Mouse (Mus musculus) lung, embryonic 14.5 days (tissue): Measurements from ENCODE around the gene Gm7995. TPM values are rescaled to one million over a fixed set of nuclear protein-coding genes. Genes with fewer than 3 reads are reported as not detected.
"Not testable (repeated sequence)": the region's sequence is repeated elsewhere in the genome, so short reads cannot be mapped to it uniquely, and the experiment has no call there.

Source experiments
- ATAC-seq: fragments of 200-750 bp; cut with Nextera tagmentation; 2 replicates; pipeline ENCODE4 v1.8.0; 2017; ENCODE audit warnings: mild to moderate bottlenecking, moderate TSS enrichment, moderate library complexity; ENCODE audit not compliant: insufficient read depth
- DNase-seq: peaks from one replicate; pipeline ENCODE4 v3.0.0-alpha.2; 2015
- H3K27ac ChIP-seq: fragments of 300-500 bp; sonication (generic); 2 replicates; pipeline ENCODE4 v1.5.1; 2014; ENCODE audit warnings: low read depth, mild to moderate bottlenecking, moderate library complexity
- H3K27me3 ChIP-seq: fragments of 300-500 bp; sonication (generic); 2 replicates; pipeline ENCODE4 v1.6.1; 2014; ENCODE audit warnings: low read length, control low read depth; ENCODE audit not compliant: insufficient read depth
- H3K36me3 ChIP-seq: fragments of 300-500 bp; sonication (generic); 2 replicates; pipeline ENCODE4 v1.6.1; 2014; ENCODE audit warnings: control low read depth; ENCODE audit not compliant: insufficient read depth
- H3K4me1 ChIP-seq: fragments of 300-500 bp; sonication (generic); 2 replicates; pipeline ENCODE4 v1.6.1; 2014; ENCODE audit warnings: antibody characterized with exemption, control low read depth; ENCODE audit not compliant: insufficient read depth
- H3K4me2 ChIP-seq: fragments of 300-500 bp; sonication (generic); 2 replicates; pipeline ENCODE4 v1.6.1; 2014; ENCODE audit warnings: mild to moderate bottlenecking
- H3K4me3 ChIP-seq: fragments of 300-500 bp; sonication (generic); 2 replicates; pipeline ENCODE4 v1.5.1; 2014; ENCODE audit warnings: low read depth, low read length
- H3K9ac ChIP-seq: fragments of 300-500 bp; sonication (generic); 2 replicates; pipeline ENCODE4 v1.6.1; 2014
- H3K9me3 ChIP-seq: fragments of 300-500 bp; sonication (generic); 2 replicates; pipeline ENCODE4 v1.6.1; 2016; ENCODE audit warnings: low read depth, low read length, control low read depth
- WGBS: fragments of 180-500 bp; shearing (Covaris S2); extraction: QIAGEN DNeasy Blood & Tissue Kit; methylation state at CpG from one replicate; pipeline ENCODE4 v1.1.7; 2014; 5-methylcytosine and 5-hydroxymethylcytosine counted together
- microRNA-seq: library from miRNA; unstranded; fragments of <30 nt; microRNA quantifications from one replicate; pipeline ENCODE4, GENCODE M21; 2016; ENCODE audit warnings: borderline number of aligned reads
- polyA plus RNA-seq: library from polyadenylated mRNA; unstranded; fragments of >200 nt; fragmentation: Nextera tagmentation; extraction: Ambion mirVana; gene quantifications from 2 replicates; pipeline ENCODE4 v1.2.1, GENCODE M21; 2014

Gm7995 gene
- polyA plus RNA-seq: not detected in 2 replicates

DNA sequence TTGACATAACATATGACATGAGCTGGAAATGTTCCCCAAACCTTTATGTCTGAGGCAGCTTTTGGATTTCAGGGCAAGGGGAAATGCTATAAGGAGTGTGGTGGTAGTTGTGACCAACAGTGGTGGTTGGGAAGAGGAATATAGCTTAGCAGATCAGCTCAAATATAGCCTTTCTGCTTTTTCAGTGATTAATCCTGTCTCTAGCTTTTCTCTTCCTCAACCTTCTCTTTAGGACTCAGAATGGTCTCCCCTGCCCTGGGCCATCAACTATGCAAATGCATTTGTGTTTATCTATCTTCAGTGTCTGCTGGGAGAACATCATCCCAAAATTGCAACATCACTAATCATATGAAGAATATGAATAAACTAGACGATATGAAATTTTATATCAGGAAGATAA is at the start of gene Gm7995:
Gene Gm7995 (plus strand): TSS at position 301 of the 400 bp plus-strand sequence.
- not testable (repeated sequence) for H3K36me3 ChIP-seq, H3K4me1 ChIP-seq
- WGBS: no CpG with 5 or more reads among the region's 1 CpGs

DNA sequence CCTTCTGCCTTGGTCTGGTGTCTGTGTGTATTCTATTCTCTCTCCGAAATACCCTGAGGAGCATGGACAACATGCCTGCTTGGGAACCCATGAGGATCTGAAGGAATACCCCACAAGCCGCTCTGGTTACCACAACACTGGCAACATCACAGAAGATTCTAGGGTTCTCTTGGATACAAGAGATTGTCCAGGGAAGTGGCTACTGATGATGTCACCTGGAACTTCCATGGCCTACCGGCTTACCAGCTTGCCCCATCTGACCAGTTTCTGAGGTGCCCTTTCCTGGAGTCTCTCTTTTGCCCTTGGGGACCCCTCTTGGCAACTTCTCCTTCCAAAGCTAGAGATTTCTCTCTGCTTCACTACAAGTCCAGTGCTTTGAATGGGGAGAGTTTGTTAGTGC is 12.8 kb upstream of the Gm7995 start, which contains the start of gene Gm9611:
Gene Gm9611 (minus strand): TSS at position 101 of the 400 bp plus-strand sequence.
- H3K9ac ChIP-seq, H3K27me3 ChIP-seq, H3K36me3 ChIP-seq, H3K4me2 ChIP-seq, H3K27ac ChIP-seq, ATAC-seq, DNase-seq, H3K9me3 ChIP-seq, H3K4me1 ChIP-seq, H3K4me3 ChIP-seq: not testable (repeated sequence)
- WGBS: no CpG with 5 or more reads among the region's 3 CpGs

More for the DNA sequence above, at the start of gene Gm7995:
- H3K27me3 ChIP-seq, H3K9ac ChIP-seq, ATAC-seq, DNase-seq, H3K4me3 ChIP-seq, H3K4me2 ChIP-seq, H3K9me3 ChIP-seq, H3K27ac ChIP-seq: not testable (repeated sequence)

Small RNA genes lying within 50 kb of the gene (microRNA-seq; reads per million reads assigned to microRNA genes)
- gene Gm25208: not detected
- not detected for gene Gm25892

Other genes with a start within 250 kb of the Gm7995 start
- not detected in 2 replicates for gene Gm7951, start 192.8 kb upstream of the Gm7995 start, polyA plus RNA-seq
- gene Gm17027, start 147.6 kb upstream of the Gm7995 start, polyA plus RNA-seq: not detected in 2 replicates
- not detected in 2 replicates for gene Gm3573, start 119.4 kb upstream of the Gm7995 start, polyA plus RNA-seq
- not detected in 2 replicates for gene Gm17026, start 50.2 kb upstream of the Gm7995 start, polyA plus RNA-seq
- not detected in 2 replicates for gene Gm9611, start 12.9 kb upstream of the Gm7995 start, polyA plus RNA-seq
- gene Gm8005, start 129.5 kb downstream of the Gm7995 start, polyA plus RNA-seq: not detected in 2 replicates
- gene Gm8011, start 153.7 kb downstream of the Gm7995 start, polyA plus RNA-seq: not detected in 2 replicates
- not detected in 2 replicates for gene Gm8020, start 192.1 kb downstream of the Gm7995 start, polyA plus RNA-seq
- 0.17 TPM in 1 of 2 replicates, not detected in the other for gene Gm8024, start 214.1 kb downstream of the Gm7995 start, polyA plus RNA-seq